Mouse (Mus musculus) cortical plate, adult 2 months (tissue): ENCODE data around the gene Tuba1a.

Experiments
- CTCF ChIP-seq: fragments of 200-500 bp; IDR thresholded peaks from 2 replicates; pipeline ENCODE4 v1.5.1; 2011; ENCODE audit warnings: mild to moderate bottlenecking, control low read depth, low read length; ENCODE audit not compliant: insufficient read depth; ENCODE audit errors: extremely low read depth
- POLR2A ChIP-seq: fragments of 200-500 bp; IDR thresholded peaks from 2 replicates; pipeline ENCODE4 v1.6.1; 2011; ENCODE audit warnings: mild to moderate bottlenecking, low read length, control low read depth; ENCODE audit not compliant: insufficient read depth; ENCODE audit errors: extremely low read depth

DNA sequence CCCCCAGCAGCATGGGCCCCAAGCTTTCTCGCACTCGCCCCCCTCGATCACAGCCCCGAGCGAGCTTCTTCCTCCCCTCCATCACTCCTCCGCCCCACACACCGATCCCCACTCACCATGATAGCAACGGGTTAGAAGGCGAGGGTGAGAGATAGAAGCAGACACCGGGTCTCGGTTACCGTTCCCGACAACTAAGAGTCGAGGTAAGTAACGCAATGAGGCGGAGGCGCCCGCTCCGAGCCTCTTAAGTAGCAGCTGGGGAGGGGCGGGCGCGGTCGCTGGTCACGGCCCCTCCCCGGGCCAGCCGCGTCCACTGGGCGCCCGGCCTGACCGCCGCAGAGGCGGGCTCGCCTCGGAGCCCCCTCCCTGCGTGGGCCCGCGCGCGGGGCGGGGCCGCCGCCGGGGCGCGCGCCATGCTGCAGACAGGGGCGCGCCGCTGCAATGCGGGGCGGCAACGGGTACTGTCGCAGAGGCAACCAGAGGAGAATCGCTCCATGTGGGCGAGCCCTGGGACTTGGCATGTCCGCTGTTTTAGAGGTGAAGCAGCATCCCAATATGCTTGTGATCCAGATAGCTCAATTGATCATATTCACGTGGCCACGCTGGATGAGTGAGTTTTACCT is 19.2 kb downstream of the Tuba1a start, which contains the start of gene Tuba1b:
- TF ChIP-seq POLR2A (peak; percentile 69), CTCF (no peak)
